Mouse (Mus musculus) stomach, embryonic 15.5 days (tissue): ENCODE measurements at regions not wholly inside any gene's neighbourhood (a gene's known extent, or its start where the extent isn't known, plus 50 kb on each side); places are given as distances from the start of the nearest gene placed in this dataset.
A peak's percentile ranks its signal among the peaks of the same experiment; 100 is the strongest.

ENCODE experiments used
- ATAC-seq: fragments of 200-750 bp; cut with Nextera tagmentation; 2 replicates; pipeline ENCODE4 v1.8.0; 2017; ENCODE audit warnings: low read depth, moderate number of reproducible peaks, moderate TSS enrichment; ENCODE audit not compliant: insufficient read depth, low FRiP score
- H3K27ac ChIP-seq: fragments of 300-500 bp; sonication (generic); 2 replicates; pipeline ENCODE4 v1.5.1; 2015; ENCODE audit warnings: mild to moderate bottlenecking, inconsistent platforms
- H3K27me3 ChIP-seq: fragments of 300-500 bp; sonication (generic); replicated peaks from 2 replicates; pipeline ENCODE4 v1.6.1; 2015; ENCODE audit warnings: inconsistent platforms
- H3K36me3 ChIP-seq: fragments of 300-500 bp; sonication (generic); 2 replicates; pipeline ENCODE4 v1.6.1; 2015; ENCODE audit warnings: inconsistent platforms
- H3K4me1 ChIP-seq: fragments of 300-500 bp; sonication (generic); 2 replicates; pipeline ENCODE4 v1.6.1; 2015; ENCODE audit warnings: inconsistent platforms
- H3K4me2 ChIP-seq: fragments of 300-500 bp; sonication (generic); 2 replicates; pipeline ENCODE4 v1.6.1; 2015; ENCODE audit warnings: mild to moderate bottlenecking, inconsistent platforms
- H3K4me3 ChIP-seq: fragments of 300-500 bp; sonication (generic); replicated peaks from 2 replicates; pipeline ENCODE4 v1.5.1; 2015; ENCODE audit warnings: inconsistent platforms
- H3K9ac ChIP-seq: fragments of 300-500 bp; sonication (generic); 2 replicates; pipeline ENCODE4 v1.6.1; 2015; ENCODE audit warnings: inconsistent platforms
- H3K9me3 ChIP-seq: fragments of 300-500 bp; sonication (generic); 2 replicates; pipeline ENCODE4 v1.6.1; 2016; ENCODE audit warnings: inconsistent platforms
- WGBS: fragments of 180-500 bp; shearing (Covaris S2); methylation state at CpG from one replicate; pipeline ENCODE4 v1.1.7; 2015; 5-methylcytosine and 5-hydroxymethylcytosine counted together

DNA sequence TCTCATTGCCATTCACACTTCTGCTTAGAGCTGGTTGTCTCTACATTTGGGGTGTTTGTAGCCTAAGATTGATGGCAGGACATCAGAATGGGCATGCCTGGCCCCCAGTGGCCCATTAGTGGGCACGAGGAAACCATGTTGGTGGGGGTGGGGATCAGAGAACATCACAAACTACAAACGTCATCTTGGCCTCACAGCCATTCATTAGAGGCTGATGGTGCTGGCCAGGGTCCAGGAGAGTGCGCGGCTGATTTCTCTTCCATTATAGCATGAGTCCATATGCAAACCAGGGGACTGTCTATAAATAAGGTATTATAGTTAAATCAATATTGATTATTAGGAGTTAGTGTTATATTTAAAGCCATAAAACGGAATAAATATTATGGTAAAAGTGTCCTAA lies 67.9 kb downstream of the 3100002H09Rik start:
- Histone ChIP-seq H3K9ac (no peak overlapping the region), H3K27me3 (no peaks in the 10 kb centered on the region), H3K36me3 (no peaks in the 10 kb centered on the region), H3K27ac (no peak overlapping the region), H3K4me3 (no peak overlapping the region), H3K4me2 (no peak overlapping the region), H3K9me3 (no peaks in the 10 kb centered on the region), H3K4me1 (no peaks in the 10 kb centered on the region)
- WGBS, result 49% methylated on average over 5 of the region's 5 CpGs
- no peak for ATAC-seq

DNA sequence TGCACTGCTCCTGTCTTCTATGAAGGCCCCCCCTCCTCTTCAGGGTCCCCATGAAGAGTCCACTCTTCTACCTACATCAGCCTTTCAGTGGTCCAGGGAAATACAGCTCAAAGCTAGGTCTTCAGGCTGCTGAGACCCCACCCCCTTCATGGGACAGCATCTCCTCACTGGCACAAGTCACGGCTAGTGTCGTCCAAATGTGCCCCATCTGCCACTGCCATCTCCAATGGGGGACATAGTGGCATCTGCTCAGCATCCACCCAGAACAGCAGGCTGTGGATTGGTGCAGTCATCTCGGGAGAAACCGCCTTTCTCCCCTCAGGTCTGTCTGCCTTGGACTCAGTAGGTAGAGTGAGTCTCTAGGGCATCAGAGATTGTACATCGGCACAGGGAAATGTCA lies 72.1 kb downstream of the 3100002H09Rik start:
- WGBS, result 90% methylated on average over 5 of the region's 5 CpGs
- Histone ChIP-seq H3K9ac (no peak overlapping the region), H3K36me3 (no peaks in the 10 kb centered on the region), H3K4me1 (no peaks in the 10 kb centered on the region), H3K27ac (no peak overlapping the region), H3K4me2 (no peak overlapping the region), H3K27me3 (no peaks in the 10 kb centered on the region), H3K4me3 (no peak overlapping the region), H3K9me3 (no peaks in the 10 kb centered on the region)
- ATAC-seq, result no peak

DNA sequence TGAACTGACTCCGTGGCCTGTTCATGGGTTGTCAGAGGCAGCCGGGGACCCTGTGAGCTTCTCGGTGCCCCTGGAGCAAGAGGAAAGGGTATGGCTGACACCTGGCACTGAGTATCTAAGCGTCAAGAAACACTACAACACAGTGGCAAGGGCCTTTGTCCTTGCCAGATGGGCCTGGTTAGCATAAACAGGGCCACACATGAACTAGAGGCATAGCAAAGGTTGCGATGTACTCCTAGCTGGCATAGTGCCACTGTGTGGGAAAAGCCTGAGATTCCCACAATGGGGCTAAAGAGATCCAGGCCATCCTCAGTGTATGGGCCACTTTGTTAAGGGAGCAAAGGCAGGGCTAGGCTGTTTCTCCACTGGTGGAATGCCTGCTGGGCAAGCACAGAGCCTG lies 72.9 kb downstream of the 3100002H09Rik start:
- 81% methylated on average over 5 of the region's 5 CpGs for WGBS
- Histone ChIP-seq H3K4me2 (no peak overlapping the region), H3K9me3 (no peaks in the 10 kb centered on the region), H3K27me3 (no peaks in the 10 kb centered on the region), H3K4me1 (no peaks in the 10 kb centered on the region), H3K27ac (no peak overlapping the region), H3K36me3 (no peaks in the 10 kb centered on the region), H3K9ac (no peak overlapping the region), H3K4me3 (no peak overlapping the region)
- no peak for ATAC-seq

DNA sequence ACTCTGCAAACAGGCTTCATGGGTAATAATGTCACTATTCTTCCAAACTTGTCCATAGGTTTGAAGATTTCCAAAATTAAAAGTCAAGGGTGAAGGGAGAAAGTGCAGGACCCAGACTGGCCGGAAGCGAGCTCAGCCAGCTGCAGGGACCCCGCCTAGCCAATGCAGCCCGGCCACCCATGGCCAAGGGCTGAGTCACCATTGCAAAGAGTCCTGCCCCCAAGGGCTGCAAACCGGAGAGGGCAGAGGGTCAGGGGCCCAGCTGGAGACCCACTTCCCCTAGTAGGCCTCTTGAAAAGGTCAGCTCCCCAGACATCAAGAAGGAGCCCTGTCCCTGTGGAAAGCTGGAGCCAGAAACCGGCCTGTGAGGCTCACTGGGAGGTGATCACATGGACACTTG lies 77.0 kb downstream of the 3100002H09Rik start:
- WGBS, result 47% methylated on average over 6 of the region's 6 CpGs
- Histone ChIP-seq H3K27ac (no peak overlapping the region), H3K36me3 (no peaks in the 10 kb centered on the region), H3K27me3 (no peaks in the 10 kb centered on the region), H3K4me2 (no peak overlapping the region), H3K9me3 (no peaks in the 10 kb centered on the region), H3K4me1 (no peaks in the 10 kb centered on the region), H3K4me3 (no peak overlapping the region), H3K9ac (no peak overlapping the region)
- no peak for ATAC-seq

DNA sequence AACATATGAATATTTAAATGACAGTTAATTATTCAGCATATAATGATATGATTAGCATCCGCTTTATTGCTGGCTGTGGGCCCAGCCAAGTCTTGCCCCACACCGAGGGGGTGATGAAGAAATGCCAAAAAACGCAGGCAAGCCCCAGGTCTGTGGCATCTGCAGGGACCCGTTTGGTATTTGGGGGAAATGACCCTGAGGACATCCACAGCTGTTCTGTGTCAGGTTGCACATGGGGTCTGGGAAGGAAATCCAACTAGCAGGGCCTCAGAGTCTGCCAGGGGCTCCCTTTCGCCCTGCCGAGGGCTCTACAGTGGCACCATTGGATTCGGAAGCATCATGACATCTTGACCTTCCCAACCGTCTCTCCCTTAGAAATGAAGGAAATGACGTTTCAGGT lies 80.0 kb downstream of the 3100002H09Rik start:
- H3K4me2 ChIP-seq, result no peak overlapping the region
- no peaks in the 10 kb centered on the region for H3K27me3 ChIP-seq
- ATAC-seq, result no peak
- H3K9me3 ChIP-seq, result no peaks in the 10 kb centered on the region
- H3K4me3 ChIP-seq, result no peak overlapping the region
- no peaks in the 10 kb centered on the region for H3K36me3 ChIP-seq
- no peak overlapping the region for H3K9ac ChIP-seq
- WGBS, result 68% methylated on average over 9 of the region's 9 CpGs
- H3K27ac ChIP-seq, result no peak overlapping the region
- H3K4me1 ChIP-seq, result peaks cover 6% of the 10 kb centered on the region

DNA sequence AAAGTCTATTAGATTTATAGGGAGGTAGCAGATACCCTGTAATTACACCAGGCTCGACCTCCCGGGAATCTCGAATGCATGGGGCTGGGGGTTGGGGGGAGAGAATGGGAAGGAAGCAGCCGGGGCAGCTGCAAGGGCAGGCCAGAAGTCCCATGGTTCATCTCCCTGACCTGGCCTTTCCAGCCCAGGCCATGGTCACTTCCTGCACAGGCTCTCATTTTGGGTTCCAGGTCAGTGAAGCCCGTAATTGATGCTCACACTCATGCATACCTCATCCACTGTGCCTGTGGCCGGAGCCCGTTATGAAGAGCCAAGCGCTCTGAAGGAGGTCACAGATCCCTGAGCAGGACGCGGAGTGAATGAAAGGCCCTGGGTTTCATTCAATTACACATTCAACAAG lies 83.8 kb downstream of the 3100002H09Rik start:
- Histone ChIP-seq H3K4me1 (peaks cover 6% of the 10 kb centered on the region), H3K4me2 (no peak overlapping the region), H3K4me3 (no peak overlapping the region), H3K27ac (no peak overlapping the region), H3K36me3 (no peaks in the 10 kb centered on the region), H3K9me3 (no peaks in the 10 kb centered on the region), H3K9ac (no peak overlapping the region), H3K27me3 (0 out of 2 replicates have a peak, but pooled peaks cover 2% of the 10 kb centered on the region)
- WGBS, result 50% methylated on average over 10 of the region's 10 CpGs
- no peak for ATAC-seq

DNA sequence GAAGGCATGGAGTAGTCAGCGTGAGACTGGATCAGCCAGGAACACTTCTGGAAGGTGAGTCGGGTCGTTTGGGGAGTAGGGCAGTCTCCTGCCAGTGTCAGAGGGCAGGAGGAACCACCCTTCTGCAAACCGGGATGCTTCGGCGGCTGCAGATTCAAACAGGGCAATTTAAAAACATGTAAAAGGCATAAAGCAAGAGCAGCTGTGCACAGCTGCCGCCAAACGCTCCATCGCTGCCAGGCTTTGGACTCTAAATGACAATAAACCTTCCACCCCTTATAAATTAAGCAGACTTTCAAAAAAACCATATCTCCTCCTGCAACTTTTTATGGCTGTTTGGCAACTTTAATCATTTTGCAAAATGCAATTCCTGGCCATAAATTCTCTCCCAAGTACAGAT lies 84.2 kb downstream of the 3100002H09Rik start:
- H3K9ac ChIP-seq, result no peak overlapping the region
- no peak for ATAC-seq
- H3K27me3 ChIP-seq, result 0 out of 2 replicates have a peak, but pooled peaks cover 2% of the 10 kb centered on the region
- H3K4me2 ChIP-seq, result no peak overlapping the region
- peaks cover 6% of the 10 kb centered on the region for H3K4me1 ChIP-seq
- 43% methylated on average over 9 of the region's 9 CpGs for WGBS
- H3K4me3 ChIP-seq, result no peak overlapping the region
- no peak overlapping the region for H3K27ac ChIP-seq
- no peaks in the 10 kb centered on the region for H3K9me3 ChIP-seq
- H3K36me3 ChIP-seq, result no peaks in the 10 kb centered on the region

DNA sequence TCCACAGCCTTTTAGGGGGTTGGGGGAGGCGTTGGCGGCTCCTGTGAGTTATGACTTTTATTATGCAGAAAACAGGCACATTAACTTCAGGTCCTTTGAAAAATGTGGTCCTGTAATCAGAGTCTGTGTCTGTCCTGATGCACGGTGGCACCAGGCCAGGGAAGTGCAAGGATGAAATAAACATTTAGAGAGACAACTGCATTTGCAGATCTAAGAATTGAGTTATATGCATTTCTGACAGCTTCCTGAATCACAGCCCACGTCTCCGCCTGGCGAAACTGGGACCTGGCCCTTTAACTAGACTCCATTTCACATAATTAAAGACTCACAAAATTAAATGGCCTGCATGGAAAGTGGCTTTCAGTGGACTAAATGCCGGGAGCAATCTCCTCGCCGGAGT lies 90.3 kb downstream of the 3100002H09Rik start:
- Histone ChIP-seq H3K9ac (no peak overlapping the region), H3K4me3 (no peak overlapping the region), H3K4me2 (peak overlapping the region; percentile 12; the same call in 1 of the 2 replicates), H3K36me3 (no peaks in the 10 kb centered on the region), H3K27ac (no peak overlapping the region), H3K27me3 (0 out of 2 replicates have a peak, but pooled peaks cover 5% of the 10 kb centered on the region), H3K4me1 (no peaks in the 10 kb centered on the region), H3K9me3 (no peaks in the 10 kb centered on the region)
- 37% methylated on average over 9 of the region's 9 CpGs for WGBS
- no peak for ATAC-seq

DNA sequence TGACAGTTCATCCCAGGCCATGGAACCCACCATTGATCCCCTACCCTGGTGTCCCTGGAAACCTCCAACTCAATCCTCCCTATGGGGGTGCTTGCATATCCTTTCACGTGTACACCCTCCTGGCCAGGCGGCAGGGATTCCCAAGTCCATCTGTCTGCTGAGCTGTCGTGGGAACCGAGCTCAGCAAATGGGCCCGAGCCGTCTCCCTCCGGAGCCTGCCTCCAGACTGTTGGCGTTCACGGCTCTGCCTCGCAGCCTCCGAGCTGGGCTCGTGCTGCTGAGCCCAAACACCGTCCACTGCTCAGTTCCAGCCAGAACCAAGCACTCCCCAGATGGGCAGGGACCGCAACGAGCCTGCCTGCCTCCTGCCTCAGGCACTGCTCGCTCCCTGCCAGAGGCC lies 98.8 kb downstream of the 3100002H09Rik start:
- no peak overlapping the region for H3K4me2 ChIP-seq
- 0 out of 2 replicates have a peak, but pooled peaks cover 7% of the 10 kb centered on the region for H3K27me3 ChIP-seq
- 73% methylated on average over 16 of the region's 16 CpGs for WGBS
- H3K36me3 ChIP-seq, result no peaks in the 10 kb centered on the region
- no peaks in the 10 kb centered on the region for H3K9me3 ChIP-seq
- no peaks in the 10 kb centered on the region for H3K4me1 ChIP-seq
- H3K27ac ChIP-seq, result no peak overlapping the region
- ATAC-seq, result no peak
- no peak overlapping the region for H3K9ac ChIP-seq
- no peak overlapping the region for H3K4me3 ChIP-seq

DNA sequence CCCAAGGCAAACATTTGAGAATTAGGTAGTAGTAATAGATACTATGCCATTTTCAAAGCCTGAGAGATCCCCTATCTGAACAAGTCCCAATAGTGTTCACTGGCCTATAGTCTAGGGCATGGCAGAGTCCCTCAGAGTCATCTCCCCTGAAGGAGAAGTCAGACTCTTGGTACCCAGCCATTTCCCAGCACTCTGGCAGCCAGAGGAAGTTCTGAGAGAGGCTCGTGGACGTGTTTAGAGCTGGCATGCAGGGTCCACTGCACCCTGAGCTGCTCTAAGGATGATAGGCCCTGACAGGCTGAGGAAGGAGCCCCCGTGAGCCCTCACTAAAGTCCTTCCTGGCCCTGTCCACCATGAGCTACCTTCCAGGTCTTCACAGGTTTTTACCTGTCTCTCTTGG lies 99.8 kb downstream of the 3100002H09Rik start:
- Histone ChIP-seq H3K4me3 (no peak overlapping the region), H3K27me3 (0 out of 2 replicates have a peak, but pooled peaks cover 4% of the 10 kb centered on the region), H3K9me3 (no peaks in the 10 kb centered on the region), H3K4me1 (no peaks in the 10 kb centered on the region), H3K9ac (no peak overlapping the region), H3K27ac (no peak overlapping the region), H3K4me2 (no peak overlapping the region), H3K36me3 (no peaks in the 10 kb centered on the region)
- WGBS, result 76% methylated on average over 3 of the region's 3 CpGs
- ATAC-seq, result no peak

DNA sequence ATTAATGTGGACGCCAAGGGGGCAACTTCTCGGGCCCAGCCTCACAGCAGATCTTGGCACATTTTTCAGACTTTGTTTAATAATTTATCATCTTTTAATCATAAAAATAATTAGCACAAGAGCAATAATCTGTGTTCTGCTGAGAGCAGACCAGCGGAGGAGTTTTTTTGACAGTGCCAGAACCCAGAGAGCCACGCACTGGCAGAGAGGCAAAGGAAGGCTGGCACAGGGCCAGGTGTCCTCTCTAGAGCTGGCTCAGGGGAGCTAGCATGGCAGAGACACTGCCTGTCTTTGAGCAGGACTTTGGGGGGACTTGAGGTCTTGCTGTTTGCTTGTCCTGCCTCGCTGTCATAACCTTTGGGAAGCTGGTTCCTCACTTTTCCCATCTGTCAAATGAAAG lies 100.9 kb downstream of the 3100002H09Rik start:
- H3K27ac ChIP-seq, result no peak overlapping the region
- no peak overlapping the region for H3K9ac ChIP-seq
- H3K36me3 ChIP-seq, result no peaks in the 10 kb centered on the region
- no peak overlapping the region for H3K4me2 ChIP-seq
- 59% methylated on average over 5 of the region's 5 CpGs for WGBS
- H3K4me1 ChIP-seq, result no peaks in the 10 kb centered on the region
- H3K27me3 ChIP-seq, result 0 out of 2 replicates have a peak, but pooled peaks cover 4% of the 10 kb centered on the region
- no peak overlapping the region for H3K4me3 ChIP-seq
- H3K9me3 ChIP-seq, result no peaks in the 10 kb centered on the region
- no peak for ATAC-seq

DNA sequence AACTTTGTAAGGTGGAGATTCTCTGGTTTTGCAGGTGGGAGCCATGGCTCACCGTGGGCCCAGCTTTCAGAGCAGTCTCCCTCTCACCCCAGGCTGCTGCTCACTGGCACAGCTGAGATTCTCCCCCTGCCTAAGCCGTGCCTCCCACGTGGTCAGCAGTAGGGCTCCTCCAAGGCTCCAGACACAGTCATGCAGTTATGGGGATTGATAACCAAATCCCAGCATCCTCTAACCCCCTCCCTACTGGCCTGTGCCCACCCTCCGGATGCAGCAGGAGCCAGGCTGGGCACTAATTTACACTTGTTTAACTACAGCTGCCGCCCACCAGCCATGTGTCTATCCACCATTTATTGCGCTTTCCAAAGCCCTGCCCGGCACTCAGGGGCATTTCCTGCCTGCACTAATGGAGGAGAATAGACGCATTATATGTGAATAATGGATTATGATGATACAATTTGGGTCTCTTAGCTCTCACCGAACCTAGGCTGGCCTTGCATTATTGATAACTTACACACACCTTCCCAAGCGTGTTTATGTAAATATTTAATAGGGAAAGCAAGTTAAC lies 104.4 kb downstream of the 3100002H09Rik start:
- no peak for ATAC-seq
- H3K27me3 ChIP-seq, result 0 out of 2 replicates have a peak, but pooled peaks cover 4% of the 10 kb centered on the region
- H3K4me3 ChIP-seq, result no peak overlapping the region
- H3K4me2 ChIP-seq, result no peak overlapping the region
- H3K4me1 ChIP-seq, result no peaks in the 10 kb centered on the region
- H3K9ac ChIP-seq, result no peak overlapping the region
- no peak overlapping the region for H3K27ac ChIP-seq
- no peaks in the 10 kb centered on the region for H3K9me3 ChIP-seq
- 25% methylated on average over 10 of the region's 10 CpGs for WGBS
- H3K36me3 ChIP-seq, result no peaks in the 10 kb centered on the region

DNA sequence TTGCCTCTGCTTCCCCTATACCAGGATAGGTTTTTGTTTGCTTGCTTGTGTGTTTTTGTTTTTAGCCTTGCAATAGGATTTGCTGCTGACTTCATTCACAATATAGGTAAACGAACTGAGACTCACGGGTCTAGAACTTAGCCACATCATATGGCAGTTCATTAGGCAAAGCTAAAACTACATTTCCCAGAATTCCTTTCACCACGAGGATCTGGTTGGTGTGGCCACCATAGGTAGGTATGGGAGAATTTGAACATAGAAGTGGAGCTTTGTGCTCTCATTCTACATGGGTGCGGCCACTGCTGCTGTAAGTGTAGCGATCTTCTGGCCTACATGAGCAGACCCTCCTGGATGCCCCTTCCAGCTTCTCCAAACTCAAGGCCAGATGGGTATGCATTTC lies 108.8 kb downstream of the 3100002H09Rik start:
- Histone ChIP-seq H3K36me3 (no peaks in the 10 kb centered on the region), H3K9me3 (no peaks in the 10 kb centered on the region), H3K4me3 (no peak overlapping the region), H3K4me1 (no peaks in the 10 kb centered on the region), H3K27me3 (0 out of 2 replicates have a peak, but pooled peaks cover 2% of the 10 kb centered on the region), H3K9ac (no peak overlapping the region), H3K27ac (no peak overlapping the region), H3K4me2 (no peak overlapping the region)
- 69% methylated on average over 5 of the region's 5 CpGs for WGBS
- no peak for ATAC-seq
